Mouse (Mus musculus) embryonic facial prominence, embryonic 11.5 days (tissue): ENCODE data around the gene Mllt11. TPM values are rescaled to one million over a fixed set of nuclear protein-coding genes. Genes with fewer than 3 reads are reported as not detected.

Source experiments
- ATAC-seq: fragments of 200-750 bp; cut with Nextera tagmentation; replicated peaks from 2 replicates; pipeline ENCODE4 v1.8.0; 2017; ENCODE audit warnings: low read depth; ENCODE audit not compliant: insufficient number of reproducible peaks, low FRiP score, low TSS enrichment
- DNase-seq: peaks from one replicate; pipeline ENCODE4 v3.0.0-alpha.2; 2015; ENCODE audit warnings: low spot score
- H3K27ac ChIP-seq: fragments of 300-500 bp; sonication (generic); replicated peaks from 2 replicates; pipeline ENCODE4 v1.5.1; 2014; ENCODE audit warnings: mild to moderate bottlenecking, low read depth, low read length, control low read depth
- H3K27me3 ChIP-seq: fragments of 300-500 bp; sonication (generic); 2 replicates; pipeline ENCODE4 v1.6.1; 2014; ENCODE audit warnings: mild to moderate bottlenecking, low read length, moderate library complexity, mixed read lengths; ENCODE audit not compliant: control insufficient read depth, insufficient read depth
- H3K36me3 ChIP-seq: fragments of 300-500 bp; sonication (generic); replicated peaks from 2 replicates; pipeline ENCODE4 v1.6.1; 2014; ENCODE audit warnings: low read depth, mild to moderate bottlenecking, low read length, moderate library complexity, mixed read lengths; ENCODE audit not compliant: control insufficient read depth, insufficient read depth
- H3K4me1 ChIP-seq: fragments of 300-500 bp; sonication (generic); 2 replicates; pipeline ENCODE4 v1.6.1; 2014; ENCODE audit warnings: low read length, mixed read lengths; ENCODE audit not compliant: control insufficient read depth, insufficient read depth
- H3K4me2 ChIP-seq: fragments of 300-500 bp; sonication (generic); 2 replicates; pipeline ENCODE4 v1.6.1; 2014; ENCODE audit warnings: low read depth, mild to moderate bottlenecking, control low read depth, low read length, moderate library complexity
- H3K4me3 ChIP-seq: fragments of 300-500 bp; sonication (generic); 2 replicates; pipeline ENCODE4 v1.5.1; 2014; ENCODE audit warnings: low read depth, low read length, control low read depth
- H3K9ac ChIP-seq: fragments of 300-500 bp; sonication (generic); replicated peaks from 2 replicates; pipeline ENCODE4 v1.6.1; 2014; ENCODE audit warnings: mild to moderate bottlenecking, control low read depth, low read length
- H3K9me3 ChIP-seq: fragments of 300-500 bp; sonication (generic); replicated peaks from 2 replicates; pipeline ENCODE4 v1.6.1; 2016; ENCODE audit warnings: mild to moderate bottlenecking, low read length, inconsistent platforms, mixed read lengths; ENCODE audit not compliant: control insufficient read depth
- WGBS: fragments of 180-500 bp; shearing (Covaris S2); extraction: QIAGEN DNeasy Blood & Tissue Kit; methylation state at CpG from one replicate; pipeline ENCODE4 v1.1.7; 2014; 5-methylcytosine and 5-hydroxymethylcytosine counted together
- polyA plus RNA-seq: library from polyadenylated mRNA; unstranded; fragments of >200 nt; fragmentation: Nextera tagmentation; extraction: Ambion mirVana; gene quantifications from 2 replicates; pipeline ENCODE4 v1.2.1, GENCODE M21; 2014

The Mllt11 gene
- polyA plus RNA-seq, 1 experiment from 2014 or later, result 52.9 TPM

DNA sequence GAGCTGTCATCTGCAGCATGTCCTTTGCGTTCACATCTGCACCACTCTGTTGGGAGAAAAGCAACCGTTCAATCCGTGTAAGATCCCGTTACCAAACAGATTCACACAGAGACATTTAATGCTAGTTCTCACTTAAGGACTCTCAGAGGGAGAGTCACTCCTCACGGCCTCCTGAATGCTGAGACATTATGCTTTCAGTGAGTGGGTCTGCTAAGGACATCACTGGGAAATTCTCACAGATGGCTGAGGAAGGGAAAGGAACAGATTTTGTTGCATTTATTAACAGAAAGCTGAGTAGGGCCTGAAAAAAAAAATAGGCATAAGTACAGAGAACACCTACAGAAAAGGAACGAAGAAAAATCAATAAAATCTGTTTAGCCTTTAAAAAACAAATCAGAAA, 28.1 kb downstream of the Mllt11 start:
- ATAC-seq (no peak), DNase-seq (no peak)
- H3K4me1 ChIP-seq, result no peaks in the 10 kb centered on the region
- H3K4me3 ChIP-seq, result no peak overlapping the region
- H3K9ac ChIP-seq, result no peak overlapping the region
- H3K9me3 ChIP-seq, result no peaks in the 10 kb centered on the region
- H3K27ac ChIP-seq, result no peak overlapping the region
- no peaks in the 10 kb centered on the region for H3K27me3 ChIP-seq
- H3K36me3 ChIP-seq, result peaks cover 14% of the 10 kb centered on the region
- 90% methylated on average over 6 of the region's 6 CpGs for WGBS
- H3K4me2 ChIP-seq, result no peak overlapping the region

DNA sequence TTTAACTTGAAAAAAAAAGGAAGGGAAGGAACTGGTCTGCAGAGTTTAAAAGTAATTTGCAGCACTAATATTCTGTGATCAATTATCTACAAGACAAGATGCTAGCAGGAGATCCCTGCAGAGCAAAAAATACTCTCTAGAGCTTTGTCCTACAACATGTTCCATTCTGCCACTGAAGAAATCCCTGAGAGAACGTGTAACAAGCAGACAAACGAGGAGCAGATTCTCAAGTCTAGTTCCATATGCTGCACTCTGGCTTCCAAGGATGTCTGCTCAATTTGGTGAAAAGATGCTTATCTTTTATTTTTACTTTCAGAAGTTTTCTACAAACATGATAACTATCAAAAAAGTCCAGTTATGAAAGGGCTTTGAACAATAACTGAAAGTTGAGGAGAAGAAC, 31.4 kb downstream of the Mllt11 start:
- H3K36me3 ChIP-seq, result peaks cover 14% of the 10 kb centered on the region

DNA sequence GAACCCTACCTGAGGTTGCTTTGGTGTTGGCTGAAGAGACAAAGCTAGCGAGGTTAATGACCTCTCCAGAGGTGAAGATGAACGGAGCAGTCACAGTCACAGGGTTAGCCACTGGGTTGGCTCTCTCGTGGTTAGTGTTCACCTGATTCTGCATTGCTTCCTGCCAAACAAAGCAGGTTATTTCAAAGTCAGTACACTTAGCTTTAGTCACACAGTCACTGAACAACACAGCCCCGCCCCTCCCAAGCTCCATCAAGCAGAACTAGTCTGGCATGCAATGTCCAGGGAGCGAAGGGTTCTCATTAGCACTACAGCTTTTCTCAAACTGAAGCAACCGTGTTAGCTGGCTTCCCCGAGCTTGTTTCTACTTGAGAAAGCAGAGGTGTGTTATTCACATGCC, 31.8 kb downstream of the Mllt11 start:
- Histone ChIP-seq H3K4me3 (no peak overlapping the region), H3K27me3 (no peaks in the 10 kb centered on the region), H3K36me3 (peaks cover 14% of the 10 kb centered on the region), H3K9me3 (no peaks in the 10 kb centered on the region), H3K27ac (no peak overlapping the region), H3K4me1 (no peaks in the 10 kb centered on the region), H3K4me2 (no peak overlapping the region), H3K9ac (no peak overlapping the region)
- DNase-seq (no peak), ATAC-seq (no peak)
- 81% methylated on average over 7 of the region's 7 CpGs for WGBS

More for the DNA sequence above, 31.4 kb downstream of the Mllt11 start:
- Histone ChIP-seq H3K9ac (no peak overlapping the region), H3K27ac (no peak overlapping the region), H3K4me2 (no peak overlapping the region), H3K9me3 (no peaks in the 10 kb centered on the region), H3K4me3 (no peak overlapping the region), H3K27me3 (no peaks in the 10 kb centered on the region), H3K4me1 (no peaks in the 10 kb centered on the region)
- ATAC-seq (no peak), DNase-seq (no peak)
- WGBS, result 75% methylated on average over 2 of the region's 2 CpGs

DNA sequence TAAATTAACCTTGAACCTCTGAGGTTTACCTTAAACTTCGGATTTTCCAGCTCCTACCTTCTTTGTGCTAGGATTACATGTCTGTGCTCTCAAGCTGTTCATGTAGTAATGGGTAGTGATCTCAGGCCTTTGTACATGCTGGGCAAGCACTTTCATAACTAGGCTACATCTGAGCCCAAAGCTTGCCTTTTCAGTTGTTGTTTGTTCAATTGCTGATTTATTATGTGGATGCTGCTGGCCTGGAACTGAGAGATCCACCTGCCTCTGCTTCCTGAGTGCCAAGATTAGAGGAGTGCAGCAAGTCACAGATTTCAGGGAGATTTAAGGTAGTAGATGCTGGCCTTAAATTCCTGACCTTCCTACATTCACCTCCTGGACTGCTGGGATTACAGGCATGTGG, 32.9 kb downstream of the Mllt11 start:
- H3K27ac ChIP-seq, result no peak overlapping the region
- H3K27me3 ChIP-seq, result no peaks in the 10 kb centered on the region
- DNase-seq (no peak), ATAC-seq (no peak)
- no peak overlapping the region for H3K4me3 ChIP-seq
- H3K9ac ChIP-seq, result no peak overlapping the region
- H3K4me1 ChIP-seq, result no peaks in the 10 kb centered on the region
- H3K36me3 ChIP-seq, result peaks cover 19% of the 10 kb centered on the region
- no peaks in the 10 kb centered on the region for H3K9me3 ChIP-seq
- 85% methylated on average over 1 of the region's 1 CpGs for WGBS
- H3K4me2 ChIP-seq, result no peak overlapping the region

DNA sequence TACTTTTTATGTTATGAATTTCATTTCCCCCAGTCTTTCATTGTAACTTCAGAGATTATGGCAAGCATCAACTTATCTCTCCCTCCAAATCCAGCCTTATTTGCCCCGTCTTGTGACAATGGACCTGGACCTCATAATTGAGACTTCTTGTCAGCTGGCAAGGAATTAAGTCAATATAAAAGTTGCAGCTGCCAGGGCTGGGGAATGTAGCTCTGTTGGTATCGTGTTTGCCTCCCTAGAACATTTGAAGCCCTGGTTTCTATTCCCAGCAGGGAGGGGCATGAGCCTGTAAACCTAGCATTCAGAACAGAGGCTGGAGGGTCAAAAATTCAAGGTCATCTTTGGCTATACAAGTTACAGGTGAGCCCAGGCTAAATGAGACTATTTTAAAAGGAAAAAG, 36.2 kb downstream of the Mllt11 start:
- H3K36me3 ChIP-seq, result peaks cover 7% of the 10 kb centered on the region
- no peaks in the 10 kb centered on the region for H3K4me1 ChIP-seq
- no peak overlapping the region for H3K27ac ChIP-seq
- H3K9ac ChIP-seq, result no peak overlapping the region
- H3K4me3 ChIP-seq, result no peak overlapping the region
- ATAC-seq, result no peak
- no peak overlapping the region for H3K4me2 ChIP-seq
- 91% methylated on average over 2 of the region's 2 CpGs for WGBS
- H3K9me3 ChIP-seq, result no peaks in the 10 kb centered on the region
- H3K27me3 ChIP-seq, result no peaks in the 10 kb centered on the region
- no peak for DNase-seq

DNA sequence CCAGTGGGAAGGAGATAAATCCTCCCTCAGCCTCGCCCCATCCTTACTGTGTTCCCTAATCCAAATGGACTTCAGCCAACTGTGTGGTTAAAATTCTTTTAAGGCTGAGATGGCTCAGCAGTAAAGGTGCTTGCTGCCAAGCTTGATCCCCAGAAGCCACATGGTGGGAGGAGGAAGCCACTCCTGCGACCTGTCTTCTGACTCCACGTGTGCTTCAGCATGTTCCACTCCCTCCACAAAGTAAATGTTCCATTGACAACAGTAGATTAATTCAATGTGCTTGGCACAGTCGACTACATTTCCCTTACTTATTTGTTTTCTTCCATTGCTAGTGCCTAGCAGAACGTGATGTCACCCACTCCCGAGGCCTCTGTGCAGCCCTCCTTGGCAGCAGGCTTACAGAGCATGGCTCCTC, 37.2 kb downstream of the Mllt11 start:
- Histone ChIP-seq H3K9me3 (no peaks in the 10 kb centered on the region), H3K4me3 (no peak overlapping the region), H3K9ac (no peak overlapping the region), H3K27ac (no peak overlapping the region), H3K4me1 (no peaks in the 10 kb centered on the region), H3K4me2 (no peak overlapping the region), H3K27me3 (no peaks in the 10 kb centered on the region), H3K36me3 (peaks cover 6% of the 10 kb centered on the region)
- DNase-seq, result no peak
- no peak for ATAC-seq
- 85% methylated on average over 6 of the region's 6 CpGs for WGBS

DNA sequence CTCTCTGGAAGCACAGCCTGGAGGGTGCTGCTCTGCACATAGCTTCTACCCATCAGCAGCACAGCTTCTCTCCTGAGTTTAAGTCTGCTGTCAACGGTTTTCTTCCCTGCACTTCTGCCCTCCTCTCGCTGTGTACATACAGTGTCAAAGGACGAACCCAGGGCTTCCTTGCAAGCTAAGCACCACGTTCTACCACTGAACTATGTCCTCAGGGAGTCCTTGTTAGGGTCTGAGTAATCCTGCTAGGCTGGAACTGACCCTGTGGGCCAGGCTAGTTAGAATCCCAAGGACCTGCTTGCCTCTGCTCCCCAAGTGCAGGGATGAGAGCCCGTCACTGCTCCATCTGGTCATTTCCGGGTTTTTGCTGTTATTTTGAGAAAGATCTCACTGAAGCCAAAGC, 45.1 kb downstream of the Mllt11 start:
- no peaks in the 10 kb centered on the region for H3K27me3 ChIP-seq
- no peaks in the 10 kb centered on the region for H3K9me3 ChIP-seq
- no peak overlapping the region for H3K4me2 ChIP-seq
- peaks cover 3% of the 10 kb centered on the region for H3K36me3 ChIP-seq
- no peak overlapping the region for H3K27ac ChIP-seq
- no peak for DNase-seq
- no peak for ATAC-seq
- 84% methylated on average over 6 of the region's 6 CpGs for WGBS
- no peak overlapping the region for H3K4me3 ChIP-seq
- H3K9ac ChIP-seq, result no peak overlapping the region
- H3K4me1 ChIP-seq, result no peaks in the 10 kb centered on the region

DNA sequence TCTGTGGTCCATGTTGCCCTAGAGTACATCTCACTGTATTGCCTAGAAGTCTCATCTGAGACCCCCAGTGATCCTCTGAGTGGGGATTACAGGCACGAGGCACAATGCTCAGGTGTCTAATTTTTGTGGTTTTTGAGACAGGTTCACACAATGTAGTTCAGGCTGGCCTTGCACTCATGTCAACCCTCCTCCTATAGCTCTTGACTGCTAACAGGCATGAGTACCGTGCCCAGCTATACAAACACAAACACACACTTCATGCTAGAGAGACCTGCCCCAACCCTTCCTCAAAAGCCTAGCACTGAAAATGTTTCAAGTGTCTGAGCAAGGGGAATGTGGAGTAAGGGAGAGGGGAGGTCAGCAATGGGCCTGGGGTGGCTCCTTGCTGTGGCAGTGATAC, 45.9 kb downstream of the Mllt11 start:
- 92% methylated on average over 2 of the region's 2 CpGs for WGBS
- ATAC-seq (no peak), DNase-seq (no peak)
- no peak overlapping the region for H3K9ac ChIP-seq
- no peaks in the 10 kb centered on the region for H3K9me3 ChIP-seq
- H3K27ac ChIP-seq, result no peak overlapping the region
- H3K27me3 ChIP-seq, result no peaks in the 10 kb centered on the region
- H3K4me3 ChIP-seq, result no peak overlapping the region
- peaks cover 3% of the 10 kb centered on the region for H3K36me3 ChIP-seq
- no peak overlapping the region for H3K4me2 ChIP-seq
- no peaks in the 10 kb centered on the region for H3K4me1 ChIP-seq
